Mouse (Mus musculus) kidney, postnatal 10 days (tissue): ENCODE measurements around the gene Dpy19l1.

Source experiments
- DNase-seq: peaks from one replicate; pipeline ENCODE4 v3.0.0; 2021; ENCODE audit warnings: mixed read lengths

The Dpy19l1 gene

DNA sequence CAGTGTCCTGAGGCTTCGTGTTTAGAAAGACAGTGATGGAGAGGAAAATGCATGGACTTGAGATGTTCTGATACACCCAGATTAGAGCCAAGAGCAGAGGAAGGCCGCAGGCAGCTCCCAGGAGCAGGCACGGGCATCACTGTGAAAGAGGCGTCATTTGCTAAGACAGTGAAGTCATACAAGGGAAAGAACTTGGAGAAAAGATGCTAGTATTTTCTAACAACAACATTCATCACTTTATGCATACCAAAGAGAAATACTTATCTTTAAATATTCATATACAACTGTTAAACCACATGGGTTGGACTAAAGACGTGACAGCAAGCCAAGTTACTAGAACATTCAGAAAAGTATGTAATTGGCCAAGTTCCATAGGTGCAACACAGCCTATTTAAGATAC lies 35.8 kb downstream of the Dpy19l1 start:
- no peak for DNase-seq

DNA sequence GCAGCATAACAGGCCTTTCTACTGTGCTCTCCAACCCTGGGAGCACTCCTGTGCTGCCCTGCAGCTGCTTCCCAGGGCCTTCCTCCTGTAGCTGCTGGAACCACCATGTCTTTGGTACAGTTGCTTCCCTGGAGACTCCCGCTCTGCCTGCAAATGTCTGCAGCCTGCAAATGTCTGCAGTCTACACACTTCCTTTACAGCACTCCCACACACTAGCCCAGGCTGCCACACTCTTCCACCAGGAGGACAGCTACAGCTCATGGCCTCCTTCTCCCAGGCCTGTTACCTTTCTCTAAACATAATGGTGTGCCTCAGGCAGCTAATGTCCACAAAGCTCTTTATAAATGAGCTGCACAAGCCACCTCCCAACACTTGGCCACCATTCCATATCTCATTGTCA lies 36.3 kb downstream of the Dpy19l1 start:
- no peak for DNase-seq

GRCm38 (mm10) chr9:24461379-24461961 lies 41.5 kb downstream of the Dpy19l1 start:
- DNase-seq: no peak

DNA sequence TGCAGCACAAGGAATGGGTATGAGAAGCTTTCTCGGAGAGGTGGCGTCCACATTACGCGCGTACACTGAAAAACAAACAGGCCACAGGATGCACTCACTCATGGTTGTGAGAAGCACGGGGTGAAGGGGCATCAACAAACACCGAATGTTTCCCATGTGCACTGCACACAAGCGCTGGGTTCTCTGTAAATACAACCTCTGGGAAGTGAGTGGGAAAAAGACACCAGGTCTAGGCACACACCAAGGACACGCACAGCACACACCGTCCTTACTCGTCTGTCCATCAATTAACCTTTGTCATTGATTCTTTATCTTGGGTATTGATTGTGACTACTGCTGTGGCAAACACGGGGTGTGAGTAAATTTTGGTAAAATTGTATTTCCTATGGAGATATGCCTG lies 49.1 kb downstream of the Dpy19l1 start:
- no peak for DNase-seq

DNA sequence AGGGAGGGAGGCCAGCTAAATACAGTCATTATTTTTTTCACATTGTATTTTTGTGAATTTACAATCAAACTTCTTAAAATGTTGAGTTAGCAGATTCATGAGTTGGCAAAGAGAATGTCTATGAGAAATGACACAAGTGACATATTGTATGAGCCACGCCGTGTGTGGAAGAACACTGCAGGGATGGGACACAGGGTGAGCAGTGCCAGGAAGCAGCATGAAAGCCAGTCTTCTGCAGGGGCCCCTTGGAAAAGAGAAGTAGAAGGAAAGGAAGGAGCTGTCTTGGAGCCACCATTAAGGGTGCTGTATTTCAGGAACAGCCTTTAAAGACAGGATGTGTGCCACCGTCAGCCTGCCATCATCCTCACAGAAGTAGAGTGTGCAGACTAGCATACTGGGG lies 52.0 kb downstream of the Dpy19l1 start:
- no peak for DNase-seq

DNA sequence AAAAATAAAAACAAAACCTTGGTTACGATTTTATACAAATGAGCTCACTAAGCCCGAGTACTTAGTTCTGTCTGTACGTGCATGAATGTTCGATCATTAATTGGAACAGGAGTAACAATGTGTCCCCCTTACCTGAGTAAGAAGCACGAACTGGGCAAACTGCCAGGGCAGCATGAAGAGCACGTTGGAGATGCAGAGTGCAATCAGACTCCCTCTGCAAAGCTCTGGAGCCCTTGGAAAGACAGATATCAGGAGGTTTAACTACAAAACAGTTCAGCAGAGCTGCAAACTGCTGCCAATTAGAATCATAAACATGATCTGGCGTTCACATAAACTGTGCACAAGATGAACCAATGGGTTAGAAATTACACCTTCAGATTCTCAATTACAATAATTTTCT lies 52.4 kb downstream of the Dpy19l1 start:
- no peak for DNase-seq

DNA sequence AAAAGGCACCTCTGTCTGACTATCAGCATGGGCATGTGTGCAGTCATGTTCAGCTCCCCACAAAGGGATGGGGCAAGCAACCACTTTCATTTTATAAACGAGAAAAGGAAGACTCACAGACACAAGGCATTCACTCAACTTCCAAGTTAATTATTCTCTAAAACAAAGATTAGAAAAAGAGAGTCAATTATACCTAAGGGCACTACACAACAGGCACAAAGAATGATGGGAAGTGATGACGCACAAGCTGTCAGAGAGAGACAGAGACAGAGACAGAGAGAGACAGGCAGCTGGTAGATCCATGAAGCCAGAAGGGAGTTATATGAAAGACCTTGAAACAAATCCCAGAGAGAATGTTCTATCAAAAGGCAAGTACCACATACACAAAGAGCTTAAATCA lies 68.0 kb downstream of the Dpy19l1 start:
- no peak for DNase-seq

GRCm38 (mm10) chr9:24429721-24430120 lies 73.2 kb downstream of the Dpy19l1 start:
- no peak for DNase-seq

GRCm38 (mm10) chr9:24425679-24426078 lies 77.3 kb downstream of the Dpy19l1 start:
- no peak for DNase-seq

GRCm38 (mm10) chr9:24423241-24423640 lies 79.7 kb downstream of the Dpy19l1 start:
- DNase-seq: no peak

- no peak for DNase-seq
Measured at GRCm38 (mm10) chr9:24421888-24422287, 81.1 kb downstream of the Dpy19l1 start.

GRCm38 (mm10) chr9:24421221-24421620 lies 81.7 kb downstream of the Dpy19l1 start:
- DNase-seq: no peak

DNA sequence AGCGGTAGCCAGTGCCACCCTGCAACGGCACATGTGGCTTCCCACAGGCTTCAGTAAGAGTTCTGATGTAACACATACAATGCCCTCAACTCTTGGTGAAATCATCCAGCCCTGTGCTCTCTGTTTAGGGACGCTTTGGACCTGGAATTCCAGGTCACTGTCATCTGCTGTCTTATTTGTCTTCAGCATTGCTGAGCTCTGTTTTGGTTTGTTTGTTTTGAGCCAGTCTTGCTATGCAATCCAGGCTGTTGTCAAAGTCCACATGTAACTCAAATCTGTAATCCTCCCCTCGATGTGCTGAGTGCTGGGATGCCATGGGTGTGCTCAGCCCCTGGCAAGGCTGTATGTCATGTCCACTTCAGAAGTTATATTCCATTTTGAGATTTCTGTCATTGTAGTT lies 82.8 kb downstream of the Dpy19l1 start:
- DNase-seq: no peak

GRCm38 (mm10) chr9:24418281-24418680 lies 84.7 kb downstream of the Dpy19l1 start:
- no peak for DNase-seq

- DNase-seq: no peak
Measured at GRCm38 (mm10) chr9:24411483-24411882, 91.5 kb downstream of the Dpy19l1 start.

DNA sequence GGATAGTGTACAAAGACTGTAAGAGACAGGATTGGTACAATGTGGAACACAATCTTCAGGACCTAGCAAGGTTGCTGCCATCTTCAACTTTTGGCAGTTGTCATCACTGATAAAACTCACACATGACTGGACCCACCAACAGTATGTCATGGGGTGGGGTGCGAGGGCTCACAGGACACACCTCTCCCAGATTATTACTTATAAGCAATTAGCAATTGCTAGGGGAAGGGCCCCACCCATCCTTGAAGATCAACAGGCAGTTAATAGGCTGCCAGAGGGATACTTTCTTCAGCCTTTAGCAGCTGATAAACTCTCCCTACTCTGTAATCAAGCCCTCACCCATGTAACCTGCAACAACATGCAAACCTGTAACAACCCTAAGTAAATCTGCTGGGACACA lies 92.5 kb downstream of the Dpy19l1 start:
- DNase-seq: no peak

- no peak for DNase-seq
Measured at GRCm38 (mm10) chr9:24407992-24408391, 94.9 kb downstream of the Dpy19l1 start.

GRCm38 (mm10) chr9:24394146-24394545 lies 108.8 kb downstream of the Dpy19l1 start:
- DNase-seq: no peak

GRCm38 (mm10) chr9:24390807-24391370 lies 112.1 kb downstream of the Dpy19l1 start:
- DNase-seq: no peak

GRCm38 (mm10) chr9:24387230-24387629 lies 115.7 kb downstream of the Dpy19l1 start:
- no peak for DNase-seq

GRCm38 (mm10) chr9:24379321-24379720 lies 123.6 kb downstream of the Dpy19l1 start:
- DNase-seq: peak; percentile 5

DNA sequence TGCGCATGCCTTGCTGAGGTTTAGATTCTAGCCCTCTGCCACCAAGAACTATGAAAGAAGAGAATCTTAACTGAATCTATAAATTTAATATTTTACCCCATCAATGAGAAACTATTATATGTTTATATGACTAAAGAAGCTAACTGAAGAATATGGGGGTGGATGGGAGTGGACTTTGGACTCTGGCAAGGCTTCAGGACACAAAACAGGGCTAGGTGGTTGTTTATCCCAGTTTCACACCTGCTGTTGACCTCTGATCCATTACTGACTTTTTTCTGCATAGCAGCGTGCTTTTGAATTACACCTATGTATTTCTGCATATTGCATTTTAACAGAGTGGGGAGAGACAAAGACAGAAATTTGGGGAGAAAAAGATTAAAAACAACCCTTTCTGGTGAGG lies 124.1 kb downstream of the Dpy19l1 start:
- no peak for DNase-seq
